Mouse (Mus musculus): Measurements from ENCODE around the gene Cdk5rap2.

Gene Cdk5rap2

GRCm38 (mm10) chr4:70409994-70410721 lies at the start of gene Cdk5rap2:
Gene Cdk5rap2, minus strand, starts transcription at chr4:70410443.
- ChIA-PET POLR2A (interaction anchor here (0.6 to 2.1 kb wide), 26 partner anchors 8 to 1786 kb away, joined by 3 to 35 read pairs (median 4); partner anchors contain the start of gene Megf9 (in 2 of the 4)), CTCF (interaction anchor here in 3 of 4 experiments (0.6 to 2.2 kb wide), 5 partner anchors 8 to 99 kb away, joined by 3 to 9 read pairs (median 3); no protein-coding TSS in a partner anchor)

- POLR2A ChIA-PET, result no interaction called here
- CTCF ChIA-PET, result no interaction called here
Measured at GRCm38 (mm10) chr4:70452161-70452560, 41.9 kb upstream of the Cdk5rap2 start.

GRCm38 (mm10) chr4:70451750-70452149 lies 41.5 kb upstream of the Cdk5rap2 start:
- ChIA-PET CTCF (no interaction called here), POLR2A (no interaction called here)

GRCm38 (mm10) chr4:70449668-70450067 lies 39.4 kb upstream of the Cdk5rap2 start:
- ChIA-PET POLR2A (no interaction called here), CTCF (interaction anchor here in 2 of 4 experiments (0.6 to 1.0 kb wide), 4 partner anchors 12 to 200 kb away, joined by 3 to 4 read pairs (median 3); partner anchors contain the start of gene Cdk5rap2 (in 1 of the 2))

GRCm38 (mm10) chr4:70446774-70447173 lies 36.5 kb upstream of the Cdk5rap2 start:
- ChIA-PET POLR2A (no interaction called here), CTCF (interaction anchor here in 1 of 4 experiments (0.6 kb wide), 1 partner anchor 162 kb away, joined by 3 read pairs; no protein-coding TSS in a partner anchor)

- POLR2A ChIA-PET, result interaction anchor here in 2 of 4 experiments (1.7 to 1.9 kb wide), 2 partner anchors 9 to 10 kb away, joined by 9 to 10 read pairs; partner anchors contain the start of gene Cdk5rap2 (in 2 of the 2)
- CTCF ChIA-PET, result interaction anchor here in 1 of 4 experiments (0.6 kb wide), 1 partner anchor 14 kb away, joined by 5 read pairs; no protein-coding TSS in a partner anchor
Measured at GRCm38 (mm10) chr4:70420202-70420601, 10.0 kb upstream of the Cdk5rap2 start.

GRCm38 (mm10) chr4:70412126-70412525 lies 1.9 kb upstream of the Cdk5rap2 start:
- ChIA-PET POLR2A (interaction anchor here in 2 of 4 experiments (0.9 to 1.2 kb wide), 2 partner anchors 10 to 123 kb away, joined by 3 read pairs; no protein-coding TSS in a partner anchor), CTCF (no interaction called here)

- ChIA-PET CTCF (no interaction called here), POLR2A (interaction anchor here in 1 of 4 experiments (0.7 to 0.8 kb wide), 2 partner anchors 11 to 106 kb away, joined by 3 to 4 read pairs; no protein-coding TSS in a partner anchor)
Measured at GRCm38 (mm10) chr4:70409456-70409855, 787 bp downstream of the Cdk5rap2 start.

- POLR2A ChIA-PET, result interaction anchor here in 3 of 4 experiments (1.2 to 2.8 kb wide), 8 partner anchors 8 to 137 kb away, joined by 3 to 20 read pairs (median 3); partner anchors contain the start of gene Cdk5rap2 (in 3 of the 3)
- CTCF ChIA-PET, result interaction anchor here in 3 of 4 experiments (0.6 to 1.7 kb wide), 12 partner anchors 8 to 143 kb away, joined by 3 to 15 read pairs (median 5); partner anchors contain the start of gene Cdk5rap2 (in 2 of the 3)
Measured at GRCm38 (mm10) chr4:70402109-70402819, 8.0 kb downstream of the Cdk5rap2 start.

- ChIA-PET POLR2A (interaction anchor here in 2 of 4 experiments (1.5 to 4.9 kb wide), 3 partner anchors 10 to 11 kb away, joined by 3 to 35 read pairs (median 11); partner anchors contain the start of gene Cdk5rap2 (in 2 of the 2)), CTCF (no interaction called here)
Measured at GRCm38 (mm10) chr4:70399476-70399875, 10.8 kb downstream of the Cdk5rap2 start.

GRCm38 (mm10) chr4:70399074-70399473 lies 11.2 kb downstream of the Cdk5rap2 start:
- CTCF ChIA-PET, result no interaction called here

GRCm38 (mm10) chr4:70398088-70398487 lies 12.2 kb downstream of the Cdk5rap2 start:
- CTCF ChIA-PET, result interaction anchor here in 1 of 4 experiments (1.1 kb wide), 1 partner anchor 42 kb away, joined by 4 read pairs; no protein-coding TSS in a partner anchor
- POLR2A ChIA-PET, result interaction anchor here in 3 of 4 experiments (0.6 to 4.9 kb wide), 6 partner anchors 9 to 812 kb away, joined by 3 to 35 read pairs (median 4); partner anchors contain the start of gene Cdk5rap2 (in 1 of the 3)

More at GRCm38 (mm10) chr4:70399074-70399473, 11.2 kb downstream of the Cdk5rap2 start:
- POLR2A ChIA-PET, result interaction anchor here in 3 of 4 experiments (0.5 to 4.9 kb wide), 6 partner anchors 10 to 1638 kb away, joined by 3 to 35 read pairs (median 4); partner anchors contain the start of gene Cdk5rap2 (in 2 of the 3)

- CTCF ChIA-PET, result interaction anchor here in 1 of 4 experiments (0.6 kb wide), 1 partner anchor 9 kb away, joined by 3 read pairs; no protein-coding TSS in a partner anchor
- POLR2A ChIA-PET, result interaction anchor here in 1 of 4 experiments (1.1 to 4.9 kb wide), 4 partner anchors 7 to 14 kb away, joined by 3 to 35 read pairs (median 8); partner anchors contain the start of gene Cdk5rap2
Measured at GRCm38 (mm10) chr4:70396701-70397100, 13.5 kb downstream of the Cdk5rap2 start.

- CTCF ChIA-PET, result no interaction called here
- POLR2A ChIA-PET, result no interaction called here
Measured at GRCm38 (mm10) chr4:70394736-70395135, 15.5 kb downstream of the Cdk5rap2 start.

- ChIA-PET POLR2A (no interaction called here), CTCF (no interaction called here)
Measured at GRCm38 (mm10) chr4:70391760-70392372, 18.4 kb downstream of the Cdk5rap2 start.

- CTCF ChIA-PET, result no interaction called here
- POLR2A ChIA-PET, result no interaction called here
Measured at GRCm38 (mm10) chr4:70391073-70391472, 19.2 kb downstream of the Cdk5rap2 start.

GRCm38 (mm10) chr4:70386206-70386605 lies 24.0 kb downstream of the Cdk5rap2 start:
- CTCF ChIA-PET, result no interaction called here

GRCm38 (mm10) chr4:70377359-70377758 lies 32.9 kb downstream of the Cdk5rap2 start:
- ChIA-PET CTCF (no interaction called here), POLR2A (no interaction called here)

More at GRCm38 (mm10) chr4:70386206-70386605, 24.0 kb downstream of the Cdk5rap2 start:
- POLR2A ChIA-PET, result no interaction called here
